Comparison of ENCODE assay signal across 1 mouse cellular context in genomic region chr7:137437440-137438178, GRCm38 (mm10).
TF ChIP-seq lines count a peak whose summit lies in the region.

Gene Glrx3, plus strand, starts transcription at chr7:137437614.

TF ChIP-seq in CH12.LX, 34 proteins besides CTCF, POLR2A, EP300 and RAD21 (continued from another document):
- peak; percentile 79; the same call in 1 of the 2 replicates for TF ChIP-seq MAX (IDR thresholded peaks at IDR 0.05; ENCODE audit: low read length)
- no peak for TF ChIP-seq JUN (IDR thresholded peaks at IDR 0.05; ENCODE audit: insufficient read depth, low read depth, low read length)
- no peak for TF ChIP-seq CHD2 (IDR thresholded peaks at IDR 0.05; ENCODE audit: low read length)
- no peak for TF ChIP-seq ZC3H11A (IDR thresholded peaks at IDR 0.05; ENCODE audit: low read depth, low read length)
- TF ChIP-seq MEF2A (IDR thresholded peaks at IDR 0.05; ENCODE audit: borderline replicate concordance, low read depth, low read length): no peak
- no peak for TF ChIP-seq JUND (conservative IDR thresholded peaks at IDR 0.05; ENCODE audit: low read depth, low read length)
